Mouse (Mus musculus) midbrain, embryonic 13.5 days (tissue): Measurements from ENCODE around the gene Rbm12. TPM values are rescaled to one million over a fixed set of nuclear protein-coding genes. Genes with fewer than 3 reads are reported as not detected.

Source experiments
- ATAC-seq: fragments of 200-750 bp; cut with Nextera tagmentation; 2 replicates; pipeline ENCODE4 v1.8.0; 2017; ENCODE audit warnings: mild to moderate bottlenecking, moderate TSS enrichment, moderate library complexity
- H3K27ac ChIP-seq: fragments of 300-500 bp; sonication (generic); 2 replicates; pipeline ENCODE4 v1.5.1; 2015; ENCODE audit warnings: inconsistent platforms, mild to moderate bottlenecking, moderate library complexity
- H3K27me3 ChIP-seq: fragments of 300-500 bp; sonication (generic); 2 replicates; pipeline ENCODE4 v1.6.1; 2015; ENCODE audit warnings: mild to moderate bottlenecking, inconsistent platforms
- H3K36me3 ChIP-seq: fragments of 300-500 bp; sonication (generic); 2 replicates; pipeline ENCODE4 v1.6.1; 2015; ENCODE audit warnings: mild to moderate bottlenecking, inconsistent platforms
- H3K4me1 ChIP-seq: fragments of 300-500 bp; sonication (generic); replicated peaks from 2 replicates; pipeline ENCODE4 v1.6.1; 2015; ENCODE audit warnings: inconsistent platforms
- H3K4me2 ChIP-seq: fragments of 300-500 bp; sonication (generic); replicated peaks from 2 replicates; pipeline ENCODE4 v1.6.1; 2015; ENCODE audit warnings: moderate library complexity, mild to moderate bottlenecking, inconsistent platforms
- H3K4me3 ChIP-seq: fragments of 300-500 bp; sonication (generic); replicated peaks from 2 replicates; pipeline ENCODE4 v1.5.1; 2015; ENCODE audit warnings: mild to moderate bottlenecking, inconsistent platforms
- H3K9ac ChIP-seq: fragments of 300-500 bp; sonication (generic); replicated peaks from 2 replicates; pipeline ENCODE4 v1.6.1; 2015; ENCODE audit warnings: mild to moderate bottlenecking, inconsistent platforms
- H3K9me3 ChIP-seq: fragments of 300-500 bp; sonication (generic); 2 replicates; pipeline ENCODE4 v1.6.1; 2016; ENCODE audit warnings: mild to moderate bottlenecking, inconsistent platforms
- WGBS: fragments of 180-500 bp; shearing (Covaris S2); methylation state at CpG from one replicate; pipeline ENCODE4 v1.1.7; 2015; 5-methylcytosine and 5-hydroxymethylcytosine counted together
- polyA plus RNA-seq: library from polyadenylated mRNA; unstranded; fragments of >200 nt; fragmentation: Nextera tagmentation; extraction: Ambion mirVana; gene quantifications from 2 replicates; pipeline ENCODE4 v1.2.1, GENCODE M21; 2015

The Rbm12 gene
- polyA plus RNA-seq = 33.3 and 33.9 TPM in 2 replicates

- peak within 1 kb of the TSS; percentile 98 for H3K9ac ChIP-seq
- WGBS = under 1% methylated on average over 63 of the region's 74 CpGs
- H3K4me3 ChIP-seq = peak within 1 kb of the TSS; percentile 59
- no peaks in the 10 kb centered on the region for H3K27me3 ChIP-seq
- H3K9me3 ChIP-seq = no peaks in the 10 kb centered on the region
- peak within 1 kb of the TSS; percentile 73 for H3K4me2 ChIP-seq
- H3K4me1 ChIP-seq = peaks cover 26% of the 10 kb centered on the region
- peak within 1 kb of the TSS; percentile 92 for H3K27ac ChIP-seq
- peak; percentile 94 for ATAC-seq
- no peaks in the 10 kb centered on the region for H3K36me3 ChIP-seq
These were observed at the start of gene Rbm12, which contains the start of gene Cpne1 for GRCm38 (mm10) chr2:156111358-156112079. Gene Rbm12 (minus strand): TSS chr2:156111978. Gene Cpne1 (minus strand): TSS chr2:156111965.

- Histone ChIP-seq H3K9me3 (no peaks in the 10 kb centered on the region), H3K36me3 (peaks cover 56% of the 10 kb centered on the region), H3K27ac (no peak overlapping the region), H3K4me2 (no peak overlapping the region), H3K4me3 (no peak overlapping the region), H3K27me3 (no peaks in the 10 kb centered on the region), H3K9ac (no peak overlapping the region), H3K4me1 (no peaks in the 10 kb centered on the region)
- no peak for ATAC-seq
These were observed 39.8 kb upstream of the Rbm12 start for GRCm38 (mm10) chr2:156151538-156151937.

- WGBS = 88% methylated on average over 3 of the region's 3 CpGs
- no peak overlapping the region for H3K4me2 ChIP-seq
- no peaks in the 10 kb centered on the region for H3K27me3 ChIP-seq
- H3K9ac ChIP-seq = no peak overlapping the region
- no peaks in the 10 kb centered on the region for H3K9me3 ChIP-seq
- no peak for ATAC-seq
- no peak overlapping the region for H3K4me3 ChIP-seq
- H3K36me3 ChIP-seq = peaks cover 34% of the 10 kb centered on the region
- peaks cover 19% of the 10 kb centered on the region for H3K4me1 ChIP-seq
- H3K27ac ChIP-seq = no peak overlapping the region
These were observed 35.6 kb upstream of the Rbm12 start for GRCm38 (mm10) chr2:156147316-156147915.

- no peaks in the 10 kb centered on the region for H3K9me3 ChIP-seq
- no peak overlapping the region for H3K9ac ChIP-seq
- H3K4me1 ChIP-seq = peaks cover 19% of the 10 kb centered on the region
- no peak overlapping the region for H3K4me2 ChIP-seq
- 73% methylated on average over 5 of the region's 5 CpGs for WGBS
- H3K4me3 ChIP-seq = no peak overlapping the region
- H3K27ac ChIP-seq = no peak overlapping the region
- ATAC-seq = no peak
- H3K36me3 ChIP-seq = peaks cover 34% of the 10 kb centered on the region
- H3K27me3 ChIP-seq = no peaks in the 10 kb centered on the region
These were observed 34.7 kb upstream of the Rbm12 start for GRCm38 (mm10) chr2:156146272-156146989.

- no peak for ATAC-seq
- Histone ChIP-seq H3K27me3 (no peaks in the 10 kb centered on the region), H3K27ac (no peak overlapping the region), H3K4me1 (peaks cover 19% of the 10 kb centered on the region), H3K9me3 (no peaks in the 10 kb centered on the region), H3K4me2 (peak overlapping the region; percentile 76), H3K9ac (no peak overlapping the region; the same call in 1 of the 2 replicates), H3K36me3 (peaks cover 36% of the 10 kb centered on the region), H3K4me3 (peak overlapping the region; percentile 85; the same call in 1 of the 2 replicates)
- 63% methylated on average over 11 of the region's 11 CpGs for WGBS
These were observed 33.8 kb upstream of the Rbm12 start for GRCm38 (mm10) chr2:156145486-156146130.

GRCm38 (mm10) chr2:156143953-156144724 is 32.4 kb upstream of the Rbm12 start, which contains the start of the genes Romo1 and Nfs1:
Gene Romo1 (plus strand): TSS chr2:156144039.
Gene Nfs1 (minus strand): TSS chr2:156144186.
- Histone ChIP-seq H3K9ac (peak within 1 kb of the TSS; percentile 88), H3K27ac (peak within 1 kb of the TSS; percentile 97)
- under 1% methylated on average over 70 of the region's 70 CpGs for WGBS

GRCm38 (mm10) chr2:156143367-156143766 is 31.6 kb upstream of the Rbm12 start:
- Histone ChIP-seq H3K4me3 (peak overlapping the region; percentile 85), H3K27ac (peak overlapping the region; percentile 97), H3K4me2 (peak overlapping the region; percentile 76), H3K9me3 (no peaks in the 10 kb centered on the region), H3K9ac (peak overlapping the region; percentile 88), H3K4me1 (peaks cover 19% of the 10 kb centered on the region), H3K27me3 (no peaks in the 10 kb centered on the region), H3K36me3 (peaks cover 24% of the 10 kb centered on the region)
- WGBS = 2% methylated on average over 16 of the region's 16 CpGs
- ATAC-seq = peak; percentile 1; the same call in 1 of the 2 replicates

More at GRCm38 (mm10) chr2:156143953-156144724, 32.4 kb upstream of the Rbm12 start, which contains the start of the genes Romo1 and Nfs1:
- Histone ChIP-seq H3K36me3 (peaks cover 31% of the 10 kb centered on the region), H3K4me3 (peak within 1 kb of the TSS; percentile 85), H3K27me3 (no peaks in the 10 kb centered on the region), H3K4me2 (peak within 1 kb of the TSS; percentile 76), H3K9me3 (no peaks in the 10 kb centered on the region), H3K4me1 (peaks cover 19% of the 10 kb centered on the region)
- ATAC-seq = peak; percentile 100

- ATAC-seq = no peak
- peaks cover 20% of the 10 kb centered on the region for H3K36me3 ChIP-seq
- no peak overlapping the region for H3K27ac ChIP-seq
- peak overlapping the region; percentile 88; the same call in 1 of the 2 replicates for H3K9ac ChIP-seq
- peak overlapping the region; percentile 85 for H3K4me3 ChIP-seq
- no peaks in the 10 kb centered on the region for H3K27me3 ChIP-seq
- H3K4me1 ChIP-seq = peaks cover 19% of the 10 kb centered on the region
- 87% methylated on average over 2 of the region's 2 CpGs for WGBS
- no peaks in the 10 kb centered on the region for H3K9me3 ChIP-seq
- H3K4me2 ChIP-seq = peak overlapping the region; percentile 76
These were observed 31.0 kb upstream of the Rbm12 start for GRCm38 (mm10) chr2:156142820-156143219.

- Histone ChIP-seq H3K36me3 (peaks cover 23% of the 10 kb centered on the region), H3K9ac (no peak overlapping the region), H3K27ac (no peak overlapping the region), H3K4me3 (no peak overlapping the region), H3K4me1 (no peaks in the 10 kb centered on the region), H3K27me3 (no peaks in the 10 kb centered on the region), H3K4me2 (no peak overlapping the region), H3K9me3 (no peaks in the 10 kb centered on the region)
- no peak for ATAC-seq
- WGBS = 84% methylated on average over 6 of the region's 6 CpGs
These were observed 23.9 kb upstream of the Rbm12 start for GRCm38 (mm10) chr2:156135695-156136094.

- Histone ChIP-seq H3K27me3 (no peaks in the 10 kb centered on the region), H3K9ac (no peak overlapping the region), H3K4me2 (no peak overlapping the region), H3K27ac (no peak overlapping the region), H3K36me3 (peaks cover 17% of the 10 kb centered on the region), H3K4me3 (no peak overlapping the region), H3K4me1 (no peaks in the 10 kb centered on the region), H3K9me3 (no peaks in the 10 kb centered on the region)
- ATAC-seq = no peak
- 85% methylated on average over 5 of the region's 5 CpGs for WGBS
These were observed 22.4 kb upstream of the Rbm12 start for GRCm38 (mm10) chr2:156134161-156134560.

- H3K36me3 ChIP-seq = peaks cover 40% of the 10 kb centered on the region
- WGBS = 95% methylated on average over 5 of the region's 5 CpGs
These were observed 15.2 kb upstream of the Rbm12 start, which contains the start of gene Gm28036 for GRCm38 (mm10) chr2:156126992-156127391. Gene Gm28036 (minus strand): TSS chr2:156127092.

More at GRCm38 (mm10) chr2:156126992-156127391, 15.2 kb upstream of the Rbm12 start, which contains the start of gene Gm28036:
- Histone ChIP-seq H3K27me3 (no peaks in the 10 kb centered on the region), H3K9ac (no peak within 1 kb of the TSS), H3K4me2 (no peak within 1 kb of the TSS), H3K4me1 (no peaks in the 10 kb centered on the region), H3K9me3 (no peaks in the 10 kb centered on the region), H3K4me3 (no peak within 1 kb of the TSS), H3K27ac (no peak within 1 kb of the TSS)
- ATAC-seq = no peak
